Mouse (Mus musculus): Measurements from ENCODE around the gene Rpl36-ps4. TPM values are rescaled to one million over a fixed set of nuclear protein-coding genes. Genes with fewer than 3 reads are reported as not detected.
A peak's percentile ranks its signal among the peaks of the same experiment; 100 is the strongest.

Gene Rpl36-ps4
- polyA plus RNA-seq (2015; fragmentation: Nextera tagmentation; extraction: Ambion mirVana) = not detected in 2 replicates

GRCm38 (mm10) chr17:87920677-87921076 is at the start of gene Rpl36-ps4:
TSS of gene Rpl36-ps4 (plus strand) at chr17:87920977.
- no peak for DNase-seq
- no peaks in the 10 kb centered on the region for H3K27me3 ChIP-seq (ENCODE audit: insufficient read depth, low read length)
- H3K4me2 ChIP-seq (ENCODE audit: low read depth, low read length) = no peak within 1 kb of the TSS
- H3K27ac ChIP-seq (ENCODE audit: low read depth) = no peak within 1 kb of the TSS
- ATAC-seq = no peak
- TF ChIP-seq EP300 (IDR thresholded peaks at IDR 0.05; ENCODE audit: low read depth) (no peak), CTCF (IDR thresholded peaks at IDR 0.05; ENCODE audit: low read depth) (no peak)
- no peaks in the 10 kb centered on the region for H3K36me3 ChIP-seq (replicated peaks; ENCODE audit: insufficient read depth, low read length)
- H3K9ac ChIP-seq (replicated peaks) = no peak within 1 kb of the TSS
- H3K4me1 ChIP-seq (ENCODE audit: insufficient read depth) = no peaks in the 10 kb centered on the region
- H3K9me3 ChIP-seq (ENCODE audit: low read length) = no peaks in the 10 kb centered on the region
- no peak within 1 kb of the TSS for H3K4me3 ChIP-seq (ENCODE audit: low read depth, low read length)
- 79% methylated on average over 5 of the region's 5 CpGs for WGBS (ENCODE audit: insufficient replicate concordance)

- Histone ChIP-seq H3K9ac (replicated peaks) (no peak overlapping the region), H3K4me1 (ENCODE audit: insufficient read depth) (no peaks in the 10 kb centered on the region), H3K36me3 (replicated peaks; ENCODE audit: insufficient read depth, low read length) (no peaks in the 10 kb centered on the region), H3K9me3 (ENCODE audit: low read length) (no peaks in the 10 kb centered on the region), H3K27ac (ENCODE audit: low read depth) (no peak overlapping the region), H3K4me2 (ENCODE audit: low read depth, low read length) (no peak overlapping the region), H3K27me3 (ENCODE audit: insufficient read depth, low read length) (no peaks in the 10 kb centered on the region), H3K4me3 (ENCODE audit: low read depth, low read length) (no peak overlapping the region)
- peak; percentile 9 for DNase-seq
- TF ChIP-seq EP300 (IDR thresholded peaks at IDR 0.05; ENCODE audit: low read depth) (no peak), CTCF (IDR thresholded peaks at IDR 0.05; ENCODE audit: low read depth) (no peak)
- ATAC-seq = no peak
- 70% methylated on average over 13 of the region's 13 CpGs for WGBS (ENCODE audit: insufficient replicate concordance)
Measured at GRCm38 (mm10) chr17:87871461-87872126, 49.2 kb upstream of the Rpl36-ps4 start.

GRCm38 (mm10) chr17:87872286-87872685 is 48.5 kb upstream of the Rpl36-ps4 start:
- H3K27me3 ChIP-seq (ENCODE audit: insufficient read depth, low read length) = no peaks in the 10 kb centered on the region
- no peaks in the 10 kb centered on the region for H3K36me3 ChIP-seq (replicated peaks; ENCODE audit: insufficient read depth, low read length)
- no peaks in the 10 kb centered on the region for H3K9me3 ChIP-seq (ENCODE audit: low read length)
- 51% methylated on average over 4 of the region's 4 CpGs for WGBS (ENCODE audit: insufficient replicate concordance)
- H3K27ac ChIP-seq (ENCODE audit: low read depth) = no peak overlapping the region
- no peak overlapping the region for H3K4me3 ChIP-seq (ENCODE audit: low read depth, low read length)
- ATAC-seq = no peak
- no peaks in the 10 kb centered on the region for H3K4me1 ChIP-seq (ENCODE audit: insufficient read depth)
- no peak overlapping the region for H3K9ac ChIP-seq (replicated peaks)
- no peak overlapping the region for H3K4me2 ChIP-seq (ENCODE audit: low read depth, low read length)
- TF ChIP-seq CTCF (IDR thresholded peaks at IDR 0.05; ENCODE audit: low read depth) = no peak
- no peak for DNase-seq

DNA sequence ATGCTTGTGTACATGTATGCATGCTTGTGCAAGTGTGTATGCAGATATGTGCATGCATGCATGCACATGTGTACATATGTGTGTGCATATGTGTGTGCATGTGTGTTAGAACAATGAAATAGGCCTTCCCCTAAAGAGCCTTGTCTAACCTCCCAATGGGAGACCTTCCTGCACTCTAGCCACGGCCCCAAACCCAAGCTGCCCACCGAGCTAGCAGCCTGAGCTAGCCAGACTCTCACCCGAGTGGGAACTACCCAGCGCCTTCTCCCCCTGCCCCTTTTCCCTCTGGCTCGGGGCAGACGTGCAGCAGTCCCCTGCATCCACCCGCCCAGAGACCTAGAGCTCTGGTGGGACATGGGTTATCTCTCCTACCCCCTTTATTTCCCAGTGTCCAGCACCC is 47.3 kb upstream of the Rpl36-ps4 start:
- no peak overlapping the region for H3K4me2 ChIP-seq (ENCODE audit: low read depth, low read length)
- no peak overlapping the region for H3K4me3 ChIP-seq (ENCODE audit: low read depth, low read length)
- no peaks in the 10 kb centered on the region for H3K27me3 ChIP-seq (ENCODE audit: insufficient read depth, low read length)
- H3K27ac ChIP-seq (ENCODE audit: low read depth) = no peak overlapping the region
- 75% methylated on average over 6 of the region's 7 CpGs for WGBS (ENCODE audit: insufficient replicate concordance)
- no peak overlapping the region for H3K9ac ChIP-seq (replicated peaks)
- no peaks in the 10 kb centered on the region for H3K4me1 ChIP-seq (ENCODE audit: insufficient read depth)
- DNase-seq = peak; percentile 8
- ATAC-seq = no peak
- no peak for TF ChIP-seq CTCF (IDR thresholded peaks at IDR 0.05; ENCODE audit: low read depth)
- no peak for TF ChIP-seq EP300 (IDR thresholded peaks at IDR 0.05; ENCODE audit: low read depth)
- H3K9me3 ChIP-seq (ENCODE audit: low read length) = no peaks in the 10 kb centered on the region
- H3K36me3 ChIP-seq (replicated peaks; ENCODE audit: insufficient read depth, low read length) = no peaks in the 10 kb centered on the region

- Histone ChIP-seq H3K36me3 (replicated peaks; ENCODE audit: insufficient read depth, low read length) (no peaks in the 10 kb centered on the region), H3K9ac (replicated peaks) (no peak overlapping the region), H3K27me3 (ENCODE audit: insufficient read depth, low read length) (no peaks in the 10 kb centered on the region), H3K27ac (ENCODE audit: low read depth) (no peak overlapping the region), H3K4me3 (ENCODE audit: low read depth, low read length) (no peak overlapping the region), H3K9me3 (ENCODE audit: low read length) (no peaks in the 10 kb centered on the region), H3K4me2 (ENCODE audit: low read depth, low read length) (no peak overlapping the region), H3K4me1 (ENCODE audit: insufficient read depth) (no peaks in the 10 kb centered on the region)
- DNase-seq (no peak), ATAC-seq (no peak)
- 70% methylated on average over 4 of the region's 4 CpGs for WGBS (ENCODE audit: insufficient replicate concordance)
- TF ChIP-seq EP300 (IDR thresholded peaks at IDR 0.05; ENCODE audit: low read depth) = no peak
- no peak for TF ChIP-seq CTCF (IDR thresholded peaks at IDR 0.05; ENCODE audit: low read depth)
Measured at GRCm38 (mm10) chr17:87873943-87874342, 46.8 kb upstream of the Rpl36-ps4 start.

DNA sequence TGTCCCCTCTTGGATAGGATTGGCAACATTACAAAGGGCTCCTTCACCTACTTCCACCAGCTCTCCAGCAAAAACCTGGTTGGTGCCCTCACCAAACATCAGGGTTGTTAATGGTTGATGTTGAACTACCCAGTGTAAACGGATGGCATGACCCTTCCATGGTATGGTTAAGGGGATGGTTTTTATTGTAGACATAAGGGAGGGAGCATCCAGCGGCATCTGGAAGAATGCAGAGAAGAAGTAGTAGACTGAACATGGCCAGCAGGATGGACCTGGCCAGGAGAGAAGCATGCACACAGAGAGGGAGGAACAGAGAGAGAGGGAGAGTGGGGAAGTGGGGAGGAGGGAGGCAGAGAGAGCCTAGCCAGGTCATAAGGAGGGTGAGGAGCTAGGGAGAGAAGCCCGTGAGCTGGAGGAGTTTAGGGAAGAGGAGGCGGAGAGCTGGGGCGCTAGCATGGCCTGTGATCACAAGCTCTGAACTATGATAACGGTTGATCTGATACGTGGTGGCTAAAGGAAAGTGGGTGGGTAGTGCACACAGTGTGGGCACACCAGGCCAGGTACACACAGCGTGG is 45.3 kb upstream of the Rpl36-ps4 start:
- Histone ChIP-seq H3K9me3 (ENCODE audit: low read length) (no peaks in the 10 kb centered on the region), H3K4me1 (ENCODE audit: insufficient read depth) (no peaks in the 10 kb centered on the region), H3K4me3 (ENCODE audit: low read depth, low read length) (no peak overlapping the region), H3K27me3 (ENCODE audit: insufficient read depth, low read length) (no peaks in the 10 kb centered on the region), H3K27ac (ENCODE audit: low read depth) (no peak overlapping the region), H3K36me3 (replicated peaks; ENCODE audit: insufficient read depth, low read length) (no peaks in the 10 kb centered on the region), H3K9ac (replicated peaks) (no peak overlapping the region), H3K4me2 (ENCODE audit: low read depth, low read length) (no peak overlapping the region)
- TF ChIP-seq EP300 (IDR thresholded peaks at IDR 0.05; ENCODE audit: low read depth) = no peak
- no peak for TF ChIP-seq CTCF (IDR thresholded peaks at IDR 0.05; ENCODE audit: low read depth)
- ATAC-seq = no peak
- peak; percentile 8 for DNase-seq
- WGBS (ENCODE audit: insufficient replicate concordance) = 71% methylated on average over 8 of the region's 8 CpGs

Data from liver, postnatal 0 days (tissue).